Mouse (Mus musculus): ENCODE results near the gene Slc22a14. TPM values are rescaled to one million over a fixed set of nuclear protein-coding genes. Genes with fewer than 3 reads are reported as not detected.

Gene Slc22a14
- polyA plus RNA-seq, 1 experiment from 2014 or later: 0.12 TPM

DNA sequence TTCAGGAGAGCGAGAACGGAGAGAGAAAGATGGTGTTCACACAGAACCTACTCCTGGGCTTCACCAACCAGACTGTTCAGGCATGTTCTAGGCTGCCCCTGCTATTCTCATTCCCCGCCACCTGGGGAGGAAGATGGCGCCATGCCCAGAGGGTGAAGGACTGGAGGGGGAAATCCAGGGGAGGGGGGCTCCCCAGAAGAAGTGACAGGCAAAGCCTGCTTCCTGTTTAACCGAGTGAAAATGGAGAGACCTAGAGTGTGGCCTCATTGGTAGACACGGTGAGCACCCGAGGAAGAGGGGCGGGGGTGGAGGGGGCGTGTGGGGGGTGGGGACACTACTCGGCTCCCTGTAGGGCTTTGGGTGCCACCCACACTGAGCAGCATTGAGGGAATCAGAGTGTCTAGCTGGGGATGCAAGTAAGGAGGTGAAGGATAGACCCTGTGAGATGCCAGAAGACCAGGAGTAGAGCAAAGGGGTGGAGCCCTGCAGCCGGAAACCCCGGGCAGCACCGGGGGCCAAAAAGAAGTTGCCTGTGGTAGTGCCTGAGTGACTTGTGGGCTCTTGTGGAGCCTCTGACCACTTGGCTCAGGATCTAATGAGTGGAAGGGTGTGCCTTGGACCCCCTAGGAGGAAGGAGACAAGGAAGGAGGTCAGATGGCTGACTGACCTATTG, 219.1 kb downstream of the Slc22a14 start:
- WGBS: 73% methylated on average over 13 of the region's 13 CpGs
- no peak for ATAC-seq (ENCODE audit: low FRiP score, low TSS enrichment)

GRCm38 (mm10) chr9:119145638-119146037, 219.7 kb downstream of the Slc22a14 start:
- no peaks in the 10 kb centered on the region for H3K27me3 ChIP-seq (ENCODE audit: insufficient read depth, low read length)
- no peaks in the 10 kb centered on the region for H3K9me3 ChIP-seq (ENCODE audit: low read length)
- H3K4me1 ChIP-seq (ENCODE audit: insufficient read depth, low read length): no peaks in the 10 kb centered on the region
- H3K4me3 ChIP-seq (ENCODE audit: low read length): no peak overlapping the region
- 75% methylated on average over 6 of the region's 6 CpGs for WGBS
- H3K27ac ChIP-seq (ENCODE audit: low read length): no peak overlapping the region
- ATAC-seq (ENCODE audit: low FRiP score, low TSS enrichment): no peak
- H3K9ac ChIP-seq (replicated peaks; ENCODE audit: low read length): no peak overlapping the region
- no peaks in the 10 kb centered on the region for H3K36me3 ChIP-seq (ENCODE audit: insufficient read depth, low read length)
- H3K4me2 ChIP-seq (replicated peaks; ENCODE audit: low read depth, low read length): no peak overlapping the region

More for the DNA sequence above, 219.1 kb downstream of the Slc22a14 start:
- no peak overlapping the region for H3K9ac ChIP-seq (replicated peaks; ENCODE audit: low read length)
- no peaks in the 10 kb centered on the region for H3K4me1 ChIP-seq (ENCODE audit: insufficient read depth, low read length)
- H3K36me3 ChIP-seq (ENCODE audit: insufficient read depth, low read length): no peaks in the 10 kb centered on the region
- H3K4me2 ChIP-seq (replicated peaks; ENCODE audit: low read depth, low read length): no peak overlapping the region
- H3K4me3 ChIP-seq (ENCODE audit: low read length): no peak overlapping the region
- H3K27me3 ChIP-seq (ENCODE audit: insufficient read depth, low read length): no peaks in the 10 kb centered on the region
- H3K9me3 ChIP-seq (ENCODE audit: low read length): no peaks in the 10 kb centered on the region
- no peak overlapping the region for H3K27ac ChIP-seq (ENCODE audit: low read length)

- Histone ChIP-seq H3K27me3 (ENCODE audit: insufficient read depth, low read length) (no peaks in the 10 kb centered on the region), H3K27ac (ENCODE audit: low read length) (no peak overlapping the region), H3K9ac (replicated peaks; ENCODE audit: low read length) (no peak overlapping the region), H3K4me2 (replicated peaks; ENCODE audit: low read depth, low read length) (no peak overlapping the region), H3K4me3 (ENCODE audit: low read length) (no peak overlapping the region), H3K4me1 (ENCODE audit: insufficient read depth, low read length) (no peaks in the 10 kb centered on the region), H3K36me3 (ENCODE audit: insufficient read depth, low read length) (no peaks in the 10 kb centered on the region), H3K9me3 (ENCODE audit: low read length) (no peaks in the 10 kb centered on the region)
- ATAC-seq (ENCODE audit: low FRiP score, low TSS enrichment): no peak
- WGBS: 68% methylated on average over 10 of the region's 10 CpGs
Observed at GRCm38 (mm10) chr9:119145137-119145536, 220.2 kb downstream of the Slc22a14 start.

- no peak overlapping the region for H3K27ac ChIP-seq (ENCODE audit: low read length)
- H3K4me2 ChIP-seq (replicated peaks; ENCODE audit: low read depth, low read length): no peak overlapping the region
- 89% methylated on average over 8 of the region's 8 CpGs for WGBS
- no peak overlapping the region for H3K9ac ChIP-seq (replicated peaks; ENCODE audit: low read length)
- no peak for ATAC-seq (ENCODE audit: low FRiP score, low TSS enrichment)
- no peaks in the 10 kb centered on the region for H3K27me3 ChIP-seq (ENCODE audit: insufficient read depth, low read length)
- no peaks in the 10 kb centered on the region for H3K36me3 ChIP-seq (ENCODE audit: insufficient read depth, low read length)
- H3K9me3 ChIP-seq (ENCODE audit: low read length): no peaks in the 10 kb centered on the region
- H3K4me1 ChIP-seq (ENCODE audit: insufficient read depth, low read length): no peaks in the 10 kb centered on the region
- H3K4me3 ChIP-seq (ENCODE audit: low read length): no peak overlapping the region
Observed at GRCm38 (mm10) chr9:119144696-119145095, 220.7 kb downstream of the Slc22a14 start.

- WGBS: 74% methylated on average over 9 of the region's 9 CpGs
Observed at GRCm38 (mm10) chr9:119143372-119143771, 222.0 kb downstream of the Slc22a14 start.

DNA sequence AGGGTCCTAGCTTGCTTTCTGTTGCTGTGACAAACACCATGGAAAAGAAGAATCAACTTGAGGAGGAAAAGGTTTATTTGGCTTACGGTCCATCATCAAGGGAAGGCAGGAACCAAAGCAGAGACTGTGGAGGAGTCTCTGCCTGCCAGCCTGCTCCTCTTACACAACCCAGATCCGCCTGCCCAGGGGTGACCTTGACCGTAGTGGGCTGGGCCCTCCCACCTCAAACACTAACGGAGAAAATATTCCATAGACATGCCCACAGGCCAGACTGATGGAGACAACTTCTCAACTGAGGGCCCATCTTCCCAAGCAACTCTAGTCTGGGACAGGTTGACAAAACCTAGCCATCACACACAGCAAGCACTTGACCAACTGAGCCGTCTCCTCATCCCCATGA, 223.3 kb downstream of the Slc22a14 start:
- Histone ChIP-seq H3K36me3 (ENCODE audit: insufficient read depth, low read length) (no peaks in the 10 kb centered on the region), H3K4me2 (replicated peaks; ENCODE audit: low read depth, low read length) (no peak overlapping the region), H3K27ac (ENCODE audit: low read length) (no peak overlapping the region), H3K27me3 (ENCODE audit: insufficient read depth, low read length) (no peaks in the 10 kb centered on the region), H3K4me3 (ENCODE audit: low read length) (no peak overlapping the region), H3K4me1 (ENCODE audit: insufficient read depth, low read length) (no peaks in the 10 kb centered on the region), H3K9ac (replicated peaks; ENCODE audit: low read length) (no peak overlapping the region), H3K9me3 (ENCODE audit: low read length) (no peaks in the 10 kb centered on the region)
- ATAC-seq (ENCODE audit: low FRiP score, low TSS enrichment): no peak
- WGBS: 64% methylated on average over 5 of the region's 5 CpGs

More at GRCm38 (mm10) chr9:119143372-119143771, 222.0 kb downstream of the Slc22a14 start:
- Histone ChIP-seq H3K4me1 (ENCODE audit: insufficient read depth, low read length) (no peaks in the 10 kb centered on the region), H3K4me3 (ENCODE audit: low read length) (no peak overlapping the region), H3K36me3 (ENCODE audit: insufficient read depth, low read length) (no peaks in the 10 kb centered on the region), H3K9ac (replicated peaks; ENCODE audit: low read length) (no peak overlapping the region), H3K4me2 (replicated peaks; ENCODE audit: low read depth, low read length) (no peak overlapping the region), H3K27ac (ENCODE audit: low read length) (no peak overlapping the region), H3K27me3 (ENCODE audit: insufficient read depth, low read length) (no peaks in the 10 kb centered on the region), H3K9me3 (ENCODE audit: low read length) (no peaks in the 10 kb centered on the region)
- ATAC-seq (ENCODE audit: low FRiP score, low TSS enrichment): no peak

DNA sequence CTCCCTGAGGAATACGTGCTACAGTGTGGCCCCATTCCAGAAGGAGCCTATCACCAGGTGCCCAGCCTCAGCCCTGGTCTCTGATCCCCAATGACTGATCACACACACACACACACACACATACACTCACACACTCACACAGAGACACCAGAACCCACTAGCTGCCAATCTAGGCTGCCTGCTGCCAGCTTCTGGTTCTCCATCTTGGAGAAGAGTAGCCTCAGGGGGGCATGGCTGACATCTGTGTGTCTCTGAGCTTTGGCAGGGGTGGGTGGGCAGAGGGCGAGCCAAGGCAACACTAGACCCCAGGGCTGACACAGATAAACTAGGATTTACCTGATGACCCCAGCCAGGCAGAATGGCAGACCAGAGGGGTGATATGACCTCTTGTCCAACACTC, 226.5 kb downstream of the Slc22a14 start:
- no peaks in the 10 kb centered on the region for H3K36me3 ChIP-seq (ENCODE audit: insufficient read depth, low read length)
- H3K9ac ChIP-seq (replicated peaks; ENCODE audit: low read length): no peak overlapping the region
- H3K4me1 ChIP-seq (ENCODE audit: insufficient read depth, low read length): no peaks in the 10 kb centered on the region
- no peaks in the 10 kb centered on the region for H3K9me3 ChIP-seq (ENCODE audit: low read length)
- ATAC-seq (ENCODE audit: low FRiP score, low TSS enrichment): no peak
- H3K27ac ChIP-seq (ENCODE audit: low read length): no peak overlapping the region
- H3K27me3 ChIP-seq (ENCODE audit: insufficient read depth, low read length): no peaks in the 10 kb centered on the region
- no peak overlapping the region for H3K4me3 ChIP-seq (ENCODE audit: low read length)
- H3K4me2 ChIP-seq (replicated peaks; ENCODE audit: low read depth, low read length): no peak overlapping the region
- 70% methylated on average over 2 of the region's 2 CpGs for WGBS

DNA sequence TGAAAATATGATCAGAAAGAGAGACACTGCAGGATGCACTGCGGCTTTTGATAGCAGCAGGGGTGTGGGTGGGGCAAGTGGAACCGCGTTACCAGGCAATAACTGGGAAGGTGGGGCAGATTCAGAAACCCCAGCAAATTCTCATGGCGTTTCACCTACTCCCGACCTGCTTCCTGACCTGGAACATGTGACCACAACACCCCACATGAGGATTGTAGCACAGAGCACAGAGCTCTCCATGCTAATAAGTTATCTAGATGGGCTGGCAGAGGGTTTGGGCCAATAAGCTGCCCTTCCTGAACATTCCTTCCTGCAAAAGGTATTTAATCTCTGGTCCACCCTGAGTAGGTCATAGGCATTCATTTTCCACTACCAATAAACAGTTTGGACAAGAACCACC, 234.7 kb downstream of the Slc22a14 start:
- ATAC-seq (ENCODE audit: low FRiP score, low TSS enrichment): no peak
- peaks cover 2% of the 10 kb centered on the region; the same call in 1 of the 2 replicates for H3K4me1 ChIP-seq (ENCODE audit: insufficient read depth, low read length)
- 46% methylated on average over 5 of the region's 5 CpGs for WGBS

GRCm38 (mm10) chr9:119128436-119129181, 236.7 kb downstream of the Slc22a14 start:
- Histone ChIP-seq H3K27me3 (ENCODE audit: insufficient read depth, low read length) (no peaks in the 10 kb centered on the region), H3K27ac (ENCODE audit: low read length) (no peak overlapping the region), H3K9ac (replicated peaks; ENCODE audit: low read length) (no peak overlapping the region), H3K4me1 (ENCODE audit: insufficient read depth, low read length) (peaks cover 2% of the 10 kb centered on the region; the same call in 1 of the 2 replicates), H3K4me2 (replicated peaks; ENCODE audit: low read depth, low read length) (no peak overlapping the region), H3K9me3 (ENCODE audit: low read length) (no peaks in the 10 kb centered on the region), H3K4me3 (ENCODE audit: low read length) (no peak overlapping the region), H3K36me3 (ENCODE audit: insufficient read depth, low read length) (no peaks in the 10 kb centered on the region)
- no peak for ATAC-seq (ENCODE audit: low FRiP score, low TSS enrichment)
- 80% methylated on average over 12 of the region's 12 CpGs for WGBS

More for the DNA sequence above, 234.7 kb downstream of the Slc22a14 start:
- Histone ChIP-seq H3K4me3 (ENCODE audit: low read length) (no peak overlapping the region), H3K36me3 (ENCODE audit: insufficient read depth, low read length) (no peaks in the 10 kb centered on the region), H3K27ac (ENCODE audit: low read length) (no peak overlapping the region), H3K9ac (replicated peaks; ENCODE audit: low read length) (no peak overlapping the region), H3K27me3 (ENCODE audit: insufficient read depth, low read length) (no peaks in the 10 kb centered on the region), H3K4me2 (replicated peaks; ENCODE audit: low read depth, low read length) (no peak overlapping the region), H3K9me3 (ENCODE audit: low read length) (no peaks in the 10 kb centered on the region)

All from kidney, embryonic 16.5 days (tissue).